Mouse (Mus musculus) hindbrain, embryonic 13.5 days (tissue): ENCODE measurements at regions not wholly inside any gene's neighbourhood (a gene's known extent, or its start where the extent isn't known, plus 50 kb on each side); places are given as distances from the start of the nearest gene placed in this dataset.

Source experiments
- ATAC-seq: fragments of 200-750 bp; cut with Nextera tagmentation; 2 replicates; pipeline ENCODE4 v1.8.0; 2017; ENCODE audit warnings: moderate TSS enrichment; ENCODE audit not compliant: low FRiP score
- H3K27ac ChIP-seq: fragments of 300-500 bp; sonication (generic); 2 replicates; pipeline ENCODE4 v1.5.1; 2015; ENCODE audit warnings: inconsistent platforms, mild to moderate bottlenecking, moderate library complexity
- H3K27me3 ChIP-seq: fragments of 300-500 bp; sonication (generic); 2 replicates; pipeline ENCODE4 v1.6.1; 2015; ENCODE audit warnings: mild to moderate bottlenecking, inconsistent platforms
- H3K36me3 ChIP-seq: fragments of 300-500 bp; sonication (generic); 2 replicates; pipeline ENCODE4 v1.6.1; 2015; ENCODE audit warnings: mild to moderate bottlenecking, inconsistent platforms
- H3K4me1 ChIP-seq: fragments of 300-500 bp; sonication (generic); replicated peaks from 2 replicates; pipeline ENCODE4 v1.6.1; 2015; ENCODE audit warnings: inconsistent platforms
- H3K4me2 ChIP-seq: fragments of 300-500 bp; sonication (generic); 2 replicates; pipeline ENCODE4 v1.6.1; 2015; ENCODE audit warnings: inconsistent platforms, mild to moderate bottlenecking, moderate library complexity
- H3K4me3 ChIP-seq: fragments of 300-500 bp; sonication (generic); 2 replicates; pipeline ENCODE4 v1.5.1; 2015; ENCODE audit warnings: mild to moderate bottlenecking, inconsistent platforms
- H3K9ac ChIP-seq: fragments of 300-500 bp; sonication (generic); 2 replicates; pipeline ENCODE4 v1.6.1; 2015; ENCODE audit warnings: mild to moderate bottlenecking, inconsistent platforms
- H3K9me3 ChIP-seq: fragments of 300-500 bp; sonication (generic); 2 replicates; pipeline ENCODE4 v1.6.1; 2016; ENCODE audit warnings: inconsistent platforms
- WGBS: fragments of 180-500 bp; shearing (Covaris S2); methylation state at CpG from one replicate; pipeline ENCODE4 v1.1.7; 2015; 5-methylcytosine and 5-hydroxymethylcytosine counted together

DNA sequence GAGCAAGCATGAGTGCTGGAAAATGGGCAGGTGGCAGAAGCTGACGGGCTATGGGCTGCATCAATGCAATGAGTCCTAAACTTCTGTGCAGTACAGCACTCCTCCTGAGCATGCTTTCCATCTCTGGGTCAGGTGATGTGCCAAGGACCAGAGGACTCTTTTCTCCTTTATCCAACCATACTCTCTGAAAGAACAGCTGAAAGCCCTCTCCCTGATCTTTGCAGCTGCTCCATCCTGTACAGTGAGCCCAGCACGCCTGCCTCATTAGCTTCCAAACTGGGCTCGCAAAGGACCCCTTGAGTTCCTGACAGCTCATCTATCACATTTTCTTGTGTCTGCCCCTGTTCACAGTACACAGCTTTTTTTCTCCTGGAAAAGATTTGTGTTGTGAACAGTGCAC is 52.3 kb upstream of the Irs2 start:
- Histone ChIP-seq H3K27me3 (no peaks in the 10 kb centered on the region), H3K9ac (no peak overlapping the region), H3K36me3 (no peaks in the 10 kb centered on the region)

DNA sequence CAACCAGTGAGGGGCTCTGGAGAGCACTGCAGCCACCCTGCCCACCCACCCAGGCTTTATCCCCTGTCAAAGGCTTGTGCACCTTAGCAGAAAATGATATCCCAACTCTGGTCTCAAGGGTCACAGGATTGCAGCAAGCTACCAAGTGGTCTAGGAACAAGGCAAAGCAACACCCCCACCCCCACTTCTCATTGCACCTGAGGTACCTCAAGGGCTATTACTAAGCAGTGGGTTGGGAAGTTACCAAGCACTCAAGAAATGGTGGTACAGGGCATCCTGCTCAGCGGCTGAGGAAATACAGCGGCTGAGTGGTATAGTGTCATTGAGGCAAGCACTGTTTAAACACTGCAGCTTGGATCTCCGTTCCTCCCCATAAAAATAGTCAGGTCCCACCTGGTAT is 50.1 kb upstream of the Irs2 start:
- WGBS: 96% methylated on average over 3 of the region's 3 CpGs

More for the DNA sequence above, 52.3 kb upstream of the Irs2 start:
- Histone ChIP-seq H3K4me1 (peaks cover 12% of the 10 kb centered on the region), H3K9me3 (no peaks in the 10 kb centered on the region), H3K4me3 (no peak overlapping the region), H3K27ac (peak overlapping the region; percentile 27; the same call in 1 of the 2 replicates), H3K4me2 (no peak overlapping the region)
- 45% methylated on average over 3 of the region's 3 CpGs for WGBS
- peak; percentile 63 for ATAC-seq

More for the DNA sequence above, 50.1 kb upstream of the Irs2 start:
- no peak overlapping the region for H3K9ac ChIP-seq
- ATAC-seq: no peak
- no peaks in the 10 kb centered on the region for H3K27me3 ChIP-seq
- peaks cover 14% of the 10 kb centered on the region for H3K4me1 ChIP-seq
- H3K9me3 ChIP-seq: no peaks in the 10 kb centered on the region
- no peak overlapping the region for H3K27ac ChIP-seq
- no peaks in the 10 kb centered on the region for H3K36me3 ChIP-seq
- H3K4me2 ChIP-seq: no peak overlapping the region
- no peak overlapping the region for H3K4me3 ChIP-seq
